Mouse (Mus musculus) bone marrow, adult 2 months (tissue): ENCODE measurements around the gene Nynrin. TPM values are rescaled to one million over a fixed set of nuclear protein-coding genes. Genes with fewer than 3 reads are reported as not detected.

ENCODE experiments used
- H3K27ac ChIP-seq: fragments of 200-500 bp; 2 replicates; pipeline ENCODE4 v1.5.1; 2012; ENCODE audit warnings: low read depth, mild to moderate bottlenecking, control low read depth, inconsistent platforms, low read length; ENCODE audit not compliant: control insufficient read depth, poor library complexity, insufficient read depth
- H3K4me1 ChIP-seq: fragments of 200-500 bp; 2 replicates; pipeline ENCODE4 v1.6.1; 2011; ENCODE audit warnings: low read length; ENCODE audit not compliant: control insufficient read depth, insufficient read depth
- H3K4me3 ChIP-seq: fragments of 200-500 bp; replicated peaks from 2 replicates; pipeline ENCODE3; 2011; ENCODE audit warnings: mild to moderate bottlenecking, low read depth, low read length, control low read depth; ENCODE audit not compliant: control insufficient read depth
- CTCF ChIP-seq: fragments of 200-500 bp; IDR thresholded peaks from 2 replicates; pipeline ENCODE4 v1.5.1; 2011; ENCODE audit warnings: low read length, control low read depth; ENCODE audit not compliant: control insufficient read depth, insufficient read depth
- POLR2A ChIP-seq: fragments of 200-500 bp; IDR thresholded peaks from 2 replicates; pipeline ENCODE4 v1.6.1; 2011; ENCODE audit warnings: low read depth, mild to moderate bottlenecking, control low read depth, low read length, borderline replicate concordance; ENCODE audit not compliant: control insufficient read depth
- WGBS: fragments of 180-500 bp; shearing (Covaris S2); methylation state at CpG from one replicate; pipeline ENCODE4 v1.1.7; 2018; 5-methylcytosine and 5-hydroxymethylcytosine counted together
- polyA plus RNA-seq: library from polyadenylated mRNA; stranded (reverse); fragments of >200 nt; gene quantifications from 2 replicates; pipeline ENCODE4 v1.2.4, GENCODE M21; 2011; ENCODE audit warnings: low replicate concordance; ENCODE audit not compliant: missing spikeins, insufficient read depth, insufficient read length

Nynrin gene
- polyA plus RNA-seq, 1 experiment = 1.3 TPM

- TF ChIP-seq CTCF (no peak), POLR2A (no peak)
- 34% methylated on average over 10 of the region's 10 CpGs for WGBS
- Histone ChIP-seq H3K27ac (no peak overlapping the region), H3K4me3 (no peak overlapping the region), H3K4me1 (no peaks in the 10 kb centered on the region; the same call in 1 of the 2 replicates)
These were observed 29.8 kb upstream of the Nynrin start for GRCm38 (mm10) chr14:55824001-55824480.

GRCm38 (mm10) chr14:55824481-55825215 is 29.2 kb upstream of the Nynrin start:
- H3K4me1 ChIP-seq = no peaks in the 10 kb centered on the region; the same call in 1 of the 2 replicates
- 15% methylated on average over 32 of the region's 32 CpGs for WGBS
- no peak for TF ChIP-seq CTCF
- no peak for TF ChIP-seq POLR2A

GRCm38 (mm10) chr14:55825216-55826051 is 28.4 kb upstream of the Nynrin start:
- H3K27ac ChIP-seq = no peak overlapping the region; the same call in 1 of the 2 replicates
- H3K4me3 ChIP-seq = no peak overlapping the region
- WGBS = 6% methylated on average over 30 of the region's 37 CpGs
- TF ChIP-seq CTCF (no peak), POLR2A (no peak)
- H3K4me1 ChIP-seq = no peaks in the 10 kb centered on the region; the same call in 1 of the 2 replicates

More at GRCm38 (mm10) chr14:55824481-55825215, 29.2 kb upstream of the Nynrin start:
- Histone ChIP-seq H3K4me3 (no peak overlapping the region), H3K27ac (no peak overlapping the region; the same call in 1 of the 2 replicates)

- Histone ChIP-seq H3K4me1 (no peaks in the 10 kb centered on the region; the same call in 1 of the 2 replicates), H3K27ac (no peak overlapping the region; the same call in 1 of the 2 replicates), H3K4me3 (no peak overlapping the region)
- TF ChIP-seq POLR2A = no peak
- no peak for TF ChIP-seq CTCF
- WGBS = 27% methylated on average over 15 of the region's 15 CpGs
These were observed 27.7 kb upstream of the Nynrin start for GRCm38 (mm10) chr14:55826142-55826541.

- Histone ChIP-seq H3K4me1 (no peaks in the 10 kb centered on the region; the same call in 1 of the 2 replicates), H3K27ac (no peak overlapping the region; the same call in 1 of the 2 replicates), H3K4me3 (no peak overlapping the region)
- WGBS = 60% methylated on average over 41 of the region's 41 CpGs
- TF ChIP-seq POLR2A (no peak), CTCF (no peak)
These were observed 27.1 kb upstream of the Nynrin start for GRCm38 (mm10) chr14:55826551-55827340.

- Histone ChIP-seq H3K4me3 (no peak overlapping the region), H3K27ac (no peak overlapping the region), H3K4me1 (no peaks in the 10 kb centered on the region)
- WGBS = 63% methylated on average over 3 of the region's 3 CpGs
- TF ChIP-seq CTCF (no peak), POLR2A (no peak)
These were observed 25.0 kb upstream of the Nynrin start for GRCm38 (mm10) chr14:55828716-55829263.

GRCm38 (mm10) chr14:55829854-55830253 is 24.0 kb upstream of the Nynrin start:
- 89% methylated on average over 16 of the region's 16 CpGs for WGBS
- TF ChIP-seq CTCF = no peak
- TF ChIP-seq POLR2A = no peak
- no peak overlapping the region for H3K27ac ChIP-seq
- H3K4me1 ChIP-seq = no peaks in the 10 kb centered on the region
- H3K4me3 ChIP-seq = no peak overlapping the region

GRCm38 (mm10) chr14:55830331-55830730 is 23.5 kb upstream of the Nynrin start:
- WGBS = 56% methylated on average over 4 of the region's 4 CpGs
- Histone ChIP-seq H3K27ac (no peak overlapping the region), H3K4me3 (no peak overlapping the region), H3K4me1 (no peaks in the 10 kb centered on the region)
- TF ChIP-seq POLR2A (no peak), CTCF (no peak)
